Mouse (Mus musculus) embryonic facial prominence, embryonic 14.5 days (tissue): ENCODE measurements around the gene Med11. TPM values are rescaled to one million over a fixed set of nuclear protein-coding genes. Genes with fewer than 3 reads are reported as not detected.
"Not testable (repeated sequence)": the region's sequence is repeated elsewhere in the genome, so short reads cannot be mapped to it uniquely, and the experiment has no call there.

Experiments used
- ATAC-seq: fragments of 200-750 bp; cut with Nextera tagmentation; 2 replicates; pipeline ENCODE4 v1.8.0; 2017; ENCODE audit warnings: low read depth, moderate number of reproducible peaks, moderate TSS enrichment
- DNase-seq: peaks from one replicate; pipeline ENCODE4 v3.0.0-alpha.2; 2015; ENCODE audit warnings: low spot score
- H3K27ac ChIP-seq: fragments of 300-500 bp; sonication (generic); replicated peaks from 2 replicates; pipeline ENCODE4 v1.5.1; 2014; ENCODE audit warnings: low read depth, mild to moderate bottlenecking, low read length, moderate library complexity
- H3K27me3 ChIP-seq: fragments of 300-500 bp; sonication (generic); replicated peaks from 2 replicates; pipeline ENCODE4 v1.6.1; 2014; ENCODE audit warnings: low read length; ENCODE audit not compliant: control insufficient read depth, insufficient read depth
- H3K36me3 ChIP-seq: fragments of 300-500 bp; sonication (generic); 2 replicates; pipeline ENCODE4 v1.6.1; 2014; ENCODE audit warnings: low read length, mixed read lengths; ENCODE audit not compliant: control insufficient read depth, insufficient read depth
- H3K4me1 ChIP-seq: fragments of 300-500 bp; sonication (generic); 2 replicates; pipeline ENCODE4 v1.6.1; 2014; ENCODE audit warnings: antibody characterized with exemption, low read length; ENCODE audit not compliant: control insufficient read depth, insufficient read depth
- H3K4me2 ChIP-seq: fragments of 300-500 bp; sonication (generic); 2 replicates; pipeline ENCODE4 v1.6.1; 2014; ENCODE audit warnings: low read depth, mild to moderate bottlenecking, low read length, moderate library complexity, mixed read lengths
- H3K4me3 ChIP-seq: fragments of 300-500 bp; sonication (generic); 2 replicates; pipeline ENCODE4 v1.5.1; 2014; ENCODE audit warnings: low read depth, mild to moderate bottlenecking, low read length
- H3K9ac ChIP-seq: fragments of 300-500 bp; sonication (generic); 2 replicates; pipeline ENCODE4 v1.6.1; 2014; ENCODE audit warnings: low read depth, mild to moderate bottlenecking, low read length, moderate library complexity, mixed read lengths
- H3K9me3 ChIP-seq: fragments of 300-500 bp; sonication (generic); 2 replicates; pipeline ENCODE4 v1.6.1; 2016; ENCODE audit warnings: low read length; ENCODE audit not compliant: control insufficient read depth
- WGBS: fragments of 180-500 bp; shearing (Covaris S2); extraction: QIAGEN DNeasy Blood & Tissue Kit; methylation state at CpG from one replicate; pipeline ENCODE4 v1.1.7; 2014; 5-methylcytosine and 5-hydroxymethylcytosine counted together
- polyA plus RNA-seq: library from polyadenylated mRNA; unstranded; fragments of >200 nt; fragmentation: Nextera tagmentation; extraction: Ambion mirVana; gene quantifications from 2 replicates; pipeline ENCODE4 v1.2.1, GENCODE M21; 2014

The Med11 gene
- polyA plus RNA-seq, 1 experiment from 2014 or later: 37.0 TPM

DNA sequence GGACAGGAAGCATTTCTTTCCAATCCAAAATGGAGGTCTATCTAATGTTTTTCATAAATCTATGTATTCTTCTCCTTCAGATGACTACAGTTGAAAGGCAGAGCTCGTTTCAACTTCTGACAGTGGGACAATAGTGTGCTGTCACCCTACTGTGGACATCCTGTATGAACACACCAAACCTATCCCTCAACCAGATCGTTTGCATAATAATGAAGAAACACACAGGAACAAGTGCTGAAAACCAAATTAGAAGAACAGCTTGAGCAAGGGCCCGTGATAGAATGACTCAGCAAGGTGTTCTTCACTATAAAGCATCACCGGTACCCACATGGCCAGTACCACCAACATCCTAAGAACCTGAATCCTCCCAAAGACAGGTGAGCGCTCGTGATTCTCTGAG, 25.1 kb upstream of the Med11 start:
- H3K4me3 ChIP-seq, H3K9ac ChIP-seq, H3K36me3 ChIP-seq, H3K27me3 ChIP-seq, H3K9me3 ChIP-seq, DNase-seq, H3K4me2 ChIP-seq, H3K4me1 ChIP-seq, H3K27ac ChIP-seq, ATAC-seq: not testable (repeated sequence)
- 72% methylated on average over 6 of the region's 6 CpGs for WGBS

DNA sequence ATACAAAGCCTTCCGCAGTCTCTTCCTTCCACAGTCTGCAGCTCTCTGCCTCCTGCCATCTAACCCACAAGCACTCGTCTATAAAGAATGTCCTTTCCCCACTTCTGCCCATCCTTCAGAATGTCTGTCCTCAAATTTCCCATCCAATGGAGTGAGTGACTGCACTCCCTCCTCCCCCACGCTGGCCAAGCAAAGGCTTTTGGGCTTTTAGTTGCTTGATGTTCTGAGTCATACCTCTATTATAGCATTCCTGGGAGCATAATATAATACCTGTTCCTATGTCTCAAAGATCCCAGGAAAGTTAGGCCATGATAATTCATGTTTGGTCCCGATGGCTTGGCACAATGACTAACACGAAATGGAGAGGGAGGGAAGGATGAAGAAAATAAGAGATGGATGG, 20.1 kb upstream of the Med11 start:
- Histone ChIP-seq H3K27ac (peak overlapping the region; percentile 87), H3K36me3 (peaks cover 9% of the 10 kb centered on the region; the same call in 1 of the 2 replicates), H3K4me3 (peak overlapping the region; percentile 85), H3K4me1 (peaks cover 13% of the 10 kb centered on the region; the same call in 1 of the 2 replicates), H3K9ac (peak overlapping the region; percentile 85; the same call in 1 of the 2 replicates), H3K27me3 (no peaks in the 10 kb centered on the region), H3K9me3 (no peaks in the 10 kb centered on the region), H3K4me2 (peak overlapping the region; percentile 80)
- 24% methylated on average over 5 of the region's 5 CpGs for WGBS
- no peak for DNase-seq
- no peak for ATAC-seq

DNA sequence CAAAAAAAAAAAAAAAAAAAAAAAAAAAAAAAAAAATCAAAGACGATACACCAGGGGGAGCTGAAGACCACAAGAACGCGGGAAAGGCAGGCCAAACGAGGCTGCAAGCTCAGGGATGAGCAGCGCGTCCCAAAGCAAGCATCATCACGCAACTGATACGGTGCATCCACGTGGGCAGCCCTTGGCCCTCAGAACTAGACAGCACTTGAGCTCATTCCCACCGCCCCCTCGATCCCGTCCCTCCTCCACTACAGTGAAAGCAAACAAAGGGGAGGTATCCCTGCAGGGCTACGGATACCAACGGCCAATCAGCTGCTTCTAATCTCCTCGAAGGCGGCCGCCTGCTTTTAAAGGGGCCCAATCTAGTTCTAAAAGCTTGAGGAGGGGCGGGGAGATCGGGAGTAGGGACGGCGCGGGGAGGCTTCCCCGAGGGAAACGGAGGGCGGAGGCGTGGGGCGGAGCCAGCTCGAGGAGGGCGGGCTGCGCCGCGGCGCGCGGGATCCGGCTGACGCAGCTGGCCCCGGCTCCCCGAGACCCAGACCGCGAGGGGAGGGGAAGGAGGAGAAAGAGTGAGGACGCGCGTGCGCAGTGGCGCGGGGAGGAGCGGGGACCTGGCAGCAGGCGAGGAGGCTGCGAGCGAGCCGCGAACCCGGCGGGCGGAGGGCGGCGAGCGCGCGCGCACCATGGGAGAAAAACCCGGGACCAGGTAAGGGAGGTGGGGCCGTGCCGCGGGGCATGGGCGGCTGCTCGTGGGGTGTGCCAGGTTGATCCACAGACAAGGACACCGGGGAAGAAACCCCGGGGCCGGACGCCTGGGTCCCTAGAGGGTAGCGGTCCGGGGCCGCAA, 19.4 kb upstream of the Med11 start, which contains the start of gene Arrb2:
Gene Arrb2 (plus strand): TSS at position 588 of the 847 bp plus-strand sequence.
- Histone ChIP-seq H3K27me3 (no peaks in the 10 kb centered on the region), H3K9ac (peak within 1 kb of the TSS; percentile 85), H3K4me1 (peaks cover 13% of the 10 kb centered on the region; the same call in 1 of the 2 replicates), H3K36me3 (peaks cover 16% of the 10 kb centered on the region; the same call in 1 of the 2 replicates), H3K9me3 (no peaks in the 10 kb centered on the region), H3K4me3 (peak within 1 kb of the TSS; percentile 85), H3K4me2 (peak within 1 kb of the TSS; percentile 80), H3K27ac (peak within 1 kb of the TSS; percentile 87)
- DNase-seq (peak; percentile 99), ATAC-seq (peak; percentile 96)
- WGBS: under 1% methylated on average over 60 of the region's 75 CpGs

DNA sequence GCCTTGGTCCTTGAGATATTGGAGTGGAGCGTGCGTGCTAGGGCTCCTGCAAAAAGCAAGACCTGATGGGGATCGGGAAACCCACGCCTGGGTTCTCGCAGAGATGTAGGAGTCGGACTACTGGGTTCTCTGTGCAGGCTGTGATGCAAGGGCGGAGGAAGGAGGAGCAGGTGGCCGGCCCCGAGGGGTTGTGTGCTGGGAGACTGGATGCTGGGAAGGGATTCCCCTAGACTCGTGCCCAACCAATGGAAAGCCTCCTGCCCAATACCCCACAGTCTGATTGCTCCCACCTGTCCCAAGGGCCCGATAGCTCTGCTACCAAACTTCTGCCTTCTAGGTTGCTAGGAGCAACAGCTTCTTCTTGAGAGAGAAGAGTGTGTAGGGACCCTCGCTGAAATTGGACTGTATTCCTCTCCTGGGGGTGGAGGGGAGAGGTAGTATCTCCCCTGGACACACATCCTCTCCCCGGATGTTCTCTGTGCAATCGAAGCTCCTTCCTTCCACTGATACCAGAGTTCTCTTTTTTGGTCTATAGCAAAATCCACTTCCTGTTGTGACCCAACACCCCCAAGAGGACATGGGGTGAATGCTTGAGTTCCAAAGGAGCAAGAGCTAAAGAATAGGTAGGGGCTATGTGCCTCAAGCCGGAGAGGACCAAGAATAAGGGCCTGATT, 18.7 kb upstream of the Med11 start:
- no peaks in the 10 kb centered on the region for H3K9me3 ChIP-seq
- H3K9ac ChIP-seq: peak overlapping the region; percentile 85
- peak overlapping the region; percentile 85 for H3K4me3 ChIP-seq
- peak overlapping the region; percentile 87 for H3K27ac ChIP-seq
- 8% methylated on average over 15 of the region's 15 CpGs for WGBS
- no peaks in the 10 kb centered on the region for H3K27me3 ChIP-seq
- H3K4me2 ChIP-seq: peak overlapping the region; percentile 80
- H3K4me1 ChIP-seq: peaks cover 13% of the 10 kb centered on the region; the same call in 1 of the 2 replicates
- DNase-seq: peak; percentile 63
- ATAC-seq: peak; percentile 48
- peaks cover 24% of the 10 kb centered on the region for H3K36me3 ChIP-seq

GRCm38 (mm10) chr11:70433569-70433943, 18.2 kb upstream of the Med11 start:
- no peak for ATAC-seq
- WGBS: 75% methylated on average over 1 of the region's 1 CpGs
- Histone ChIP-seq H3K27ac (no peak overlapping the region), H3K4me3 (peak overlapping the region; percentile 85), H3K27me3 (no peaks in the 10 kb centered on the region), H3K4me1 (peaks cover 13% of the 10 kb centered on the region; the same call in 1 of the 2 replicates), H3K36me3 (peaks cover 28% of the 10 kb centered on the region), H3K9ac (peak overlapping the region; percentile 85), H3K4me2 (peak overlapping the region; percentile 80), H3K9me3 (no peaks in the 10 kb centered on the region)
- DNase-seq: no peak

DNA sequence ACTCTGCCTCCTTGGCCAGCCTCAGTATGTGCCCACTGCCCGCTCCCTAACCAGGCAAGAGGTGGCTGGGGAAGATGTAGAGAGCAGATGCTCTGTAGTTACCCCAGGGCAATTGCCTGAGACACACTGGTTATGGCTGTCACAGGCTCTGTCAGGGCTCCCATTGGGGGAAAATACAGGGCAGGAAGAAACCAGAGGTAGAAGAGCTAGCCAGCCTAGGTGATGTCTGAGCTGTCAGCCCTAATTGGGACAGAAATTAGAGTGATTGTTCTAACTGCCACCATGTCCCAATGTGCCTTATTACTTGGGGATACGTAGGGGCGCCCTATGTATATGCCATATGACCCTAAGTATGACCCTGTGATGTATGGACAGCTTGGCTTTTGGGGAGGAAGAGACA, 17.8 kb upstream of the Med11 start:
- ATAC-seq: no peak
- DNase-seq: no peak

GRCm38 (mm10) chr11:70435476-70435875, 16.2 kb upstream of the Med11 start:
- Histone ChIP-seq H3K4me1 (peaks cover 13% of the 10 kb centered on the region; the same call in 1 of the 2 replicates), H3K4me2 (no peak overlapping the region), H3K36me3 (peaks cover 46% of the 10 kb centered on the region), H3K4me3 (no peak overlapping the region), H3K9ac (no peak overlapping the region), H3K9me3 (no peaks in the 10 kb centered on the region), H3K27ac (no peak overlapping the region), H3K27me3 (no peaks in the 10 kb centered on the region)
- ATAC-seq: no peak
- 69% methylated on average over 4 of the region's 5 CpGs for WGBS
- DNase-seq: no peak

More for the DNA sequence above, 17.8 kb upstream of the Med11 start:
- H3K9ac ChIP-seq: no peak overlapping the region; the same call in 1 of the 2 replicates
- H3K9me3 ChIP-seq: no peaks in the 10 kb centered on the region
- peaks cover 13% of the 10 kb centered on the region; the same call in 1 of the 2 replicates for H3K4me1 ChIP-seq
- WGBS: 90% methylated on average over 3 of the region's 3 CpGs
- H3K27ac ChIP-seq: no peak overlapping the region
- no peaks in the 10 kb centered on the region for H3K27me3 ChIP-seq
- peak overlapping the region; percentile 80 for H3K4me2 ChIP-seq
- peak overlapping the region; percentile 85; the same call in 1 of the 2 replicates for H3K4me3 ChIP-seq
- peaks cover 32% of the 10 kb centered on the region for H3K36me3 ChIP-seq

GRCm38 (mm10) chr11:70437426-70437825, 14.3 kb upstream of the Med11 start:
- H3K4me3 ChIP-seq: no peak overlapping the region
- ATAC-seq: no peak
- peaks cover 54% of the 10 kb centered on the region for H3K36me3 ChIP-seq
- DNase-seq: no peak
- no peaks in the 10 kb centered on the region for H3K9me3 ChIP-seq
- H3K9ac ChIP-seq: no peak overlapping the region; the same call in 1 of the 2 replicates
- WGBS: 84% methylated on average over 6 of the region's 6 CpGs
- peaks cover 10% of the 10 kb centered on the region; the same call in 1 of the 2 replicates for H3K4me1 ChIP-seq
- H3K27me3 ChIP-seq: no peaks in the 10 kb centered on the region
- H3K4me2 ChIP-seq: no peak overlapping the region
- H3K27ac ChIP-seq: no peak overlapping the region
